ENCODE assay signal across 8 mouse cellular contexts in the genomic region with DNA sequence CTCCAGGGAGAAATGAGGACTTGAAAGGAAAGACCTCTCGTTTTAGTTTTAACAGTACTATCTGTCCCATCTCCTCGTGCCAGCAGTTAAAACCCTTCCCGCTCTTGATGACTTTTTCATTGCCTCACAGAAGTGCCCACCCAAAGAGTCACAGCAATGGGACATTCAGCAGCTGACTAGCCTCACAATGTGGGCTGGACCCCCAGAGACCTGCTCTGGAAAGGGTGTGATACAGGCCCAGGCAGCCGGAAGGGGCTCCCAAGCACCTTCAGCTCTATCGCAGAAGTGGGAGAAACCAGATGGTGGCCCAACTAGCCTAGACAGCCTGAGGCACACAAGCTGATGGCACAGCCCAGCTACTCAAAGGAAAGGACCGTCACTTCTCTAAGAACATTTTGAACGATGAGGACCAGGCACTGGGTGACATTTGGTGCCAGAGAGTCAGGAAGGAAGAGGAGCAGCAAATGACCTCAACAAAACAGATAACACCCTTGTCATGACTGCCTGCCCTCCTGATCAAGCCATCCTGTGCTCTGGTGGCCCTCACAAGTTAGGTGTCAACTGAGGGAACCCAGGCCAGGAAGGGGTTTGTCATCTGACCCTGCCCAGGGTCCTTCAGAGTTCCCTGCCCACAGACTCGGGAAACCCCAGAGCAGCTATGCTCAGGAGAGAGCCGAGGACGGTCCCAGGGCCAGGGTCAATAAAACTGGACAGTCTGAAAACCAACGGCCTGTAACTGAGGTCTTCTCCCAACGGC. TPM values are rescaled to one million over a fixed set of nuclear protein-coding genes. Genes with fewer than 3 reads are reported as not detected.
A peak's percentile ranks its signal among the peaks of the same experiment; 100 is the strongest.
DNase-seq lines count a peak whose midpoint lies in the region; ATAC-seq and TF ChIP-seq lines count a peak whose summit lies in the region.

No protein-coding gene starts in this region.

- H3K27me3 ChIP-seq in kidney, adult 2 months (replicated peaks; ENCODE audit: control insufficient read depth, insufficient read depth, low read length), result no peaks in the 10 kb centered on the region
- no peaks in the 10 kb centered on the region for H3K27me3 ChIP-seq in intestine, embryonic 16.5 days (replicated peaks; ENCODE audit: control insufficient read depth, insufficient read depth, low read length)
- peaks cover 29% of the 10 kb centered on the region for H3K27me3 ChIP-seq in midbrain, embryonic 11.5 days (ENCODE audit: control insufficient read depth, insufficient read depth, low read length)

- H3K9me3 ChIP-seq in intestine, embryonic 16.5 days (ENCODE audit: control insufficient read depth, low read length), result no peaks in the 10 kb centered on the region
- no peaks in the 10 kb centered on the region for H3K9me3 ChIP-seq in midbrain, embryonic 11.5 days (ENCODE audit: control insufficient read depth, low read length)

- H3K27ac ChIP-seq in kidney, adult 2 months (ENCODE audit: insufficient read depth, low read depth, low read length), result peak overlapping the region; percentile 6
- H3K27ac ChIP-seq in intestine, embryonic 16.5 days (ENCODE audit: low read length), result peak overlapping the region; percentile 92; the same call in 1 of the 2 replicates
- H3K27ac ChIP-seq in midbrain, embryonic 11.5 days (ENCODE audit: low read depth, low read length), result no peak overlapping the region

- peak overlapping the region; percentile 92 for H3K4me2 ChIP-seq in intestine, embryonic 16.5 days (ENCODE audit: low read depth, low read length)
- H3K4me2 ChIP-seq in midbrain, embryonic 11.5 days, result peak overlapping the region; percentile 97

- ATAC-seq in intestine, embryonic 16.5 days, result no peak
- no peak for ATAC-seq in midbrain, embryonic 11.5 days (ENCODE audit: low FRiP score)

- TF ChIP-seq POLR2A in kidney, adult 2 months (IDR thresholded peaks at IDR 0.05; ENCODE audit: low read depth, low read length), result no peak

- peak overlapping the region; percentile 83 for H3K9ac ChIP-seq in intestine, embryonic 16.5 days (ENCODE audit: low read depth, low read length)
- H3K9ac ChIP-seq in midbrain, embryonic 11.5 days (ENCODE audit: low read length), result no peak overlapping the region

- TF ChIP-seq CTCF in kidney, adult 2 months (conservative IDR thresholded peaks at IDR 0.05; ENCODE audit: insufficient read depth, insufficient read length, low read depth, low read length), result no peak

- WGBS in kidney, adult 2 months, result 28% methylated on average over 12 of the region's 12 CpGs
- 32% methylated on average over 12 of the region's 12 CpGs for WGBS in intestine, embryonic 16.5 days
- 50% methylated on average over 12 of the region's 12 CpGs for WGBS in midbrain, embryonic 11.5 days

- H3K4me3 ChIP-seq in kidney, adult 2 months (ENCODE audit: insufficient read depth, low read depth, low read length), result peak overlapping the region; percentile 91
- H3K4me3 ChIP-seq in intestine, embryonic 16.5 days (ENCODE audit: low read length), result peak overlapping the region; percentile 91
- H3K4me3 ChIP-seq in midbrain, embryonic 11.5 days (ENCODE audit: low read depth, low read length), result peak overlapping the region; percentile 65

- peak; percentile 62 for DNase-seq in kidney, adult 2 months
- no peak for DNase-seq in kidney, adult 9 months
- DNase-seq in c-Kit-positive CD71-positive TER-119-negative erythroid progenitor cells, embryonic 14.5 days (ENCODE audit: low read depth), result peak; percentile 21
- no peak for DNase-seq in midbrain, embryonic 11.5 days (ENCODE audit: low spot score, missing footprints)
- no peak for DNase-seq in urinary bladder, postnatal 14 days (ENCODE audit: low spot score)
- no peak for DNase-seq in urinary bladder, postnatal 4 days (ENCODE audit: low spot score in 2 of 2)
- no peak for DNase-seq in right cerebral cortex, adult 18-20 months

- peaks cover 14% of the 10 kb centered on the region; the same call in 1 of the 2 replicates for H3K4me1 ChIP-seq in kidney, adult 2 months (ENCODE audit: control insufficient read depth, insufficient read depth, low read length)
- peaks cover 49% of the 10 kb centered on the region for H3K4me1 ChIP-seq in intestine, embryonic 16.5 days (ENCODE audit: control insufficient read depth, insufficient read depth, low read length)
- peaks cover 35% of the 10 kb centered on the region for H3K4me1 ChIP-seq in midbrain, embryonic 11.5 days (ENCODE audit: control insufficient read depth, insufficient read depth, low read length)

- H3K36me3 ChIP-seq in kidney, adult 2 months (ENCODE audit: control insufficient read depth, insufficient read depth, low read length), result no peaks in the 10 kb centered on the region
- H3K36me3 ChIP-seq in intestine, embryonic 16.5 days (ENCODE audit: control insufficient read depth, insufficient read depth, low read length), result no peaks in the 10 kb centered on the region
- H3K36me3 ChIP-seq in midbrain, embryonic 11.5 days (ENCODE audit: control insufficient read depth, insufficient read depth, low read length), result no peaks in the 10 kb centered on the region

RNA-seq across cellular contexts. Expression of a gene that starts 2.3 kb away (rescaled TPM):
- 19.7 and 20.8 TPM in 2 replicates for polyA plus RNA-seq in kidney, adult 2 months (2012; rRNA removed)
- 7.7 and 9.9 TPM in 2 replicates for polyA plus RNA-seq in intestine, embryonic 16.5 days (2015; fragmentation: Nextera tagmentation; extraction: Ambion mirVana)
- polyA plus RNA-seq in midbrain, embryonic 11.5 days (2014; fragmentation: Nextera tagmentation; extraction: Ambion mirVana), result 5.8 and 9.4 TPM in 2 replicates

RNA-seq across cellular contexts. Expression of a gene that starts 13.6 kb away (rescaled TPM):
- polyA plus RNA-seq in kidney, adult 2 months (2012; rRNA removed), result 19.1 and 23.4 TPM in 2 replicates
- 38.1 and 44.6 TPM in 2 replicates for polyA plus RNA-seq in intestine, embryonic 16.5 days (2015; fragmentation: Nextera tagmentation; extraction: Ambion mirVana)
- 25.9 and 27.9 TPM in 2 replicates for polyA plus RNA-seq in midbrain, embryonic 11.5 days (2014; fragmentation: Nextera tagmentation; extraction: Ambion mirVana)

Comparison
In these comparisons a context has a peak if more than half of its experiments do, and no peak if none do; other contexts are left out.
1. DNase-seq: peak in kidney, adult 2 months (single experiment) and c-Kit-positive CD71-positive TER-119-negative erythroid progenitor cells, embryonic 14.5 days (single experiment); none in kidney, adult 9 months (single experiment), midbrain, embryonic 11.5 days (single experiment), urinary bladder, postnatal 14 days (single experiment), urinary bladder, postnatal 4 days (0 of 2) and right cerebral cortex, adult 18-20 months (single experiment).
2. Peak in every context shown above with its lines, with median percentiles within 50 percentile points of each other: H3K4me3 ChIP-seq.